Mouse (Mus musculus) mouse trophoblast stem cell (cell line): Measurements from ENCODE around the gene Tspan5.

ENCODE experiments used
- in situ Hi-C, 2 experiments: fragments of 300-500 bp; cut with MseI, MboI; formaldehyde crosslinking; loops; 2 replicates in 1 of 2; 3 replicates in 1 of 2; pipeline ENCODE4 v1.15.1; 2025

Tspan5 gene

DNA sequence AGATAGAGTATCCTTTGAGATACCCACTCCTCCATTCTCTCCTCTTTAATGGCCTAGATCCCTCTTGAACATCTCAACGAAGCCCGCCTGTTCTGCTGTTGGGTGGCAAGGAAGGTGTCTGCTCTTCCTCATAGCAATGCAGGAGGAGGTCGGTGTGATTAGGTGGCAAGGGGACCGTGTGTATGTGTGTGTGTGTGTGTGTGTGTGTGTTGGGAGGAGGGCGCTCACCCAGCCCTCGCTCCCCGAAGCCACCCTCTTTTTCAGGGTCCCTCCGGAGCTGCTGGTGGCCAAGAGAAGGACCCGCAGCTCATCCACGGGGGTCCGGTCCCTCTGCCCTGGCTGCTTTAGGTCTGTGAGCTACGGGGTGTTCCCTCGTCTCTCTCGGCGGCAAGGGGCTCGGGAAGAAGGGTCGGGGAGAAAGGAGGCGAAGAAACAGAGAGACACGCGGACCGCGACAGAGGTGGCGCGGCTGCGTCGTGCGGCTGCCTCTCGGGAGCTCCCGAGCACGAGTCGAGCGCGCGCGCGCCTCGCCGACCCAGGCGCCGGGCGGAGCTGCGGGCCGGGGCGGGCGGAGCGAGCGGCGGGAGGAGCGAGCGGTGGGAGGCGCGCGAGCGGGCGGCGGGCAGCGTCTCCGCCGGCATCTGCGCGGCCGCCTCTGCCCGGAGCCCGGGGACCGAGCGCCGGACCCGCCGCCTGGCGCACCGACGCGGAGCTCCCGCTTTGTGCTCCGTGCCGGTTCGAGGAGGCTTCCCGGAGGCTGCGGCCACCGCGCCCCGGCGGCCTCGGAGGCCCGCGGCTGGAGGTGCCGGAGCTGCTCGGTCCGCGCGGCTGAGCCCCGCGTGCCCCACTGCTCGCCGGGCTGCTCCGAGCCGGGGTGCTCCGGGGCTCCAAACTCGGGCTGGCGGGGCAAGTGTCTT, at the start of gene Tspan5:
Gene Tspan5, plus strand, starts transcription at position 547 of the 917 bp plus-strand sequence.
- in situ Hi-C loops: no loop called here

DNA sequence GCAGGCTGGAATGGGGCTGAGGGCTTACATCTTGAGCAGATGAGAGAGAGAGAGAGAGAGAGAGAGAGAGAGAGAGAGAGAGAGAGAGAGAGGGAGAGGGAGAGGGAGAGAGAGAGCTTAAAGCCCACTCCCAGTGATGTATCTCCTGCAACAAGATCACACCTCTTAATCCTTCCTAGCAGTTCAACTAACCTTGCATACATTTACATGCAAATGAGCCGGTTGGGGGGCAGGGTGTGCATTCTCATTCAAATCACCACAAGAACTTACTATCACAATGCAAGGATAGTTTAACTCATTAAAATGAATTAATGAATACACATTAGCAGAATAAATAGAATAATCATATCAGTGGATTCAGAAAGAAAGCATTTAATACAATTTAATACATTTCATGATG, 49.7 kb upstream of the Tspan5 start:
- in situ Hi-C loops: no loop called here

DNA sequence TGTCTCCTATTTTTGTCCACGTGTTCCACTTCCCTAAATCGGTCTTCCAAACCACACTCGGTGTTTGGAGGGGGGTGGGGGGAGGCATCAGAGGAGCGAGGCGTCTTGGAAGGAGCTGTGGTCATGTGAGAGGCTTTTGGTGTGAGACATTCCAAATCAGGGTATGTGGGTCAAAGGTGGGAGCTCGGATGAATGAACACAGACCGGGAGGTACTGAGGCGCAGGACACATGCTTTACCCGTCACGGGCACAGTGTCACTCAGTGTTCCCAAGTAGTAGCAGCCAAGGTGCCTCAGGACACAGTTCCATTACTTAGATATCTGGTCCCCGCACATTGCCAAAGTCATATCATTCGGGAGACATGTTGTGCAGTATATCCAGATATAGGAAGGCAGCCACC, 38.6 kb upstream of the Tspan5 start:
- in situ Hi-C loops: no loop called here

DNA sequence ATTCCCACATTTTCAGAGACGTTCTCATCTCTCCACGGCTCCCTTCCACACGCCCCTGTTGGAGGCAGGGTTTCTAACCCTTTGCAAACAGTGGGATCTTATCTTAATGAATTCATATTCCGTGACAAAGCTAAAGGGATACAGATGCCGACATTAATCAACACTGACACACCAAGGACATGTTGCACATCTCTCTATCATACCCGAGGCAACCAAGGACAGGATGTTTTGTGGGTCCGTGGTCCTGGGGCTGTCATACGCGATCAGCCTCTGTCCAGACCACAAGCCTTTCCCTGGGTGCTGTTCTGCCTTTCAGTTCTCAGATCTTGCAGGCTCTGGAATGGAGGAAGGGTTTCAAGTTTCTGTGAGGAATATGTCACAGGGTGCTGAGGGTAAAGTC, 37.5 kb upstream of the Tspan5 start:
- in situ Hi-C loops: no loop called here

DNA sequence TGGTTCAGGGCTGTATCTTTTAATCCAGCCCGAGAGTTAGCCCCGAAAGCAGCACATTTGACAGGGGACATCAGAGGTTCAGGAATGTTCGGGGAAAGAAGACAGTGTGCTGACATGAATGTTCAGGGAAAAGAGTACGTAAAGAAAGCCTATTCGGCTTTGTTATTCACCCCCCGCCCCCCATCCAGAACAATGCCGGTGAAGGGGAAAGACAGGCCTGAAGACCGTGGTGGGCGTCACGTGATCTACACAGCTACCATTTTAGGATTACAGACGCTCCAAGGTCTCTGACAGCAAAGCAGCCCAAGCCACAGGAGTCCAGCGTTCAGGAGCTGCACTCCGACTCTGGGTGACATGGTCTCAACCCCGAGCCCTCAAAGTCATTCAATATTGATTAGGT, 36.1 kb upstream of the Tspan5 start:
- in situ Hi-C loops: no loop called here

DNA sequence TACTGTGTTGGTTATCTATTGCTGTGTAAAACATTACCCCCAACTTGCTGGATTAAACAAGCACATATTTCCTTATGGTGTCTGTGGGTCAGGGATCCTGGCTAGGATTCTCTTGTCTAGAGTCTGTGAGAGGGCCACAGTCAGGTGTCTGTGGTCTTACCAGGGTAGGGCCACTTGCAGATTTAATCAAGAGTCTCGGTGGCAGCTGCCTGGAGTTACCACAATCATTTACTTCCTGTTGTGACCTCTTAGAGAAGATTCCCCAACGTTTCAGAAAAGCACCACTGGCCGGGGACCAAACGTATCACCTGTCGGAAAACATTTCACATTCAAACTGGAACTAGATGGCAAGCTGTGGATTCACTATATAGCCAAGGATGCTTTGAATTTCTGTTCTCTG, 32.8 kb upstream of the Tspan5 start:
- in situ Hi-C loops: no loop called here

DNA sequence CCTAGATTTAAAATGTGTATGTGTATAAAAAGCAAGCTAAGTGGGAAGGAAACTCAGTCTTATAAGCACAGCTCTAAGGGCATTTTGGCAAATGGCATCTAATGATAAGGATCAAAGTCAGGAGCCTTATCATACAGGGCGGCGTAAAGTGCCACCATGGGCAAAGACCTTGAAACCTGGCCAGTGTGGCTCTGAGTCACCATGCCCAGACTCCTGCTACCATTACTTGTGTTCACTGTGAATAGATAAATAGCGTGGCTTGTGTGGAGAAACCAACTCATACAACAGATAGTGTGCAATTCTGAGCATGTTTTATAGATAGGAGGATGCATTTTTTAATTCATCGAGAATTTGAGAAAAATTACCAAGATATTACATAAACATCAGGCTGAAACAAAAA, 30.0 kb upstream of the Tspan5 start:
- in situ Hi-C loops: no loop called here

DNA sequence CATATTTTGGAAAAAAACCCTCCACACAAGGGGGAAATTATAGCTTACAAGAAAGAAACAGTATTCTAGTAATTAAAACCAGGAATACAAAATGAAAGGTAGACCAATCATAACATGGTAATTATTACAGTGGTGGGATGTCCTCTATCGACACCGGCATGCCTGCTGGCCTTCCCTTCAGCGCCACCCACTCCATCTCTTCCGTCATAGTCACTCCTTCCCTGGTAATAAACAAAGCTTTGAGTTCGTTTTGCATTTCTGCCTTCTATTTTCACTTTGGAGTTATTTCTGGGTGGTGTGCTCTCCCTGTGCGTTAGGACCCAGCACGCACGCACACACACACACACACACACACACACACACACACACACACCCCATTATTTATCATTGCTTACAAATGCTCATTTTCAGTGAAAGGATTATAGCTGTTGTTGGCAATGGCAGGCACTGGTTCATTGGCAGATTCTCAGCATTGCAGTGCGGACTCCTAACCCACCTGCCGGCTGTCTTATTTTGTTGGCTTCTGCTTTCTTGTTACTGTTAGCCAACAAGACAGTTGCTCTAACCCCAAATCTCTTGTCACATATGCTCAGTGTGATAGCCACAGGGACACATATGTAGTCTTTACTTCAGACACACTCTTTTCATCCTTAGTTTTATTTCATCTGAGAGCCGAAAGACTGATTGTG, 29.4 kb upstream of the Tspan5 start:
- in situ Hi-C loops: no loop called here

DNA sequence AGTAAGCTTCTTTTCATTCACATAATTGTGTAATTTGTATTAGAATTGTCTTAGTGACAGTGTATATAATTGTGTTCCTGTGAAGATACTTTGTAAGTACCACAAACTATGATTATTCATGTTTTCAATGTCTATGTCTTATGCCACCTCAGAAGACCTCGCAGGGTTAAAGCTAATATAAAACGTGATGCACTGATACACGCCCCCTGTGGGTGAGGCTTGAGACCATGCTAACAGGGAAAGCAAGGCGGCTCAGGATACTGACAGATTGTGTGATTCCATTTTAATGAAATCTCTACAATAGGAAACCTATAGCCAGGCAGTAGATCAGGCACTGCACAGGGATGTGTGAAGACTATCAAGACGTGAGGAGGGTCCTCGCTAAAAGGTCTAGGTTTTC, 28.9 kb upstream of the Tspan5 start:
- in situ Hi-C loops: no loop called here

DNA sequence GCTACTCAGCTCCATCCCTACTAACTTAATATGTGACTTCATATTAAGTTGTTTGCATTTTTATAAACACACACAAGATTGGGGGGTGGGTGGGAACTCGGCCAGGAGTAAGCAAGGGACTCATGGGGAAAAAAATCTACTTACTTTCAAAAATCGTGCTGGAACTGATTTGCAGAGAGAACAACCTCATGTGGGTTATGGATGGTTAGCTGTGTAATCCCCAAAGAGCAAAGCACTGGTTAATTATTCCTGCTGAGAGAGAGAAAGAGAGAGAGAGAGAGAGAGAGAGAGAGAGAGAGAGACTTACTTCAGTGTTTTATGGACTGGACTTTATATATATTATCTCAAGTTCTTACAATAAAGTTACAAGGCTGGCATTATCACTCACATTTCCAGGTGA, 27.2 kb upstream of the Tspan5 start:
- in situ Hi-C loops: no loop called here

DNA sequence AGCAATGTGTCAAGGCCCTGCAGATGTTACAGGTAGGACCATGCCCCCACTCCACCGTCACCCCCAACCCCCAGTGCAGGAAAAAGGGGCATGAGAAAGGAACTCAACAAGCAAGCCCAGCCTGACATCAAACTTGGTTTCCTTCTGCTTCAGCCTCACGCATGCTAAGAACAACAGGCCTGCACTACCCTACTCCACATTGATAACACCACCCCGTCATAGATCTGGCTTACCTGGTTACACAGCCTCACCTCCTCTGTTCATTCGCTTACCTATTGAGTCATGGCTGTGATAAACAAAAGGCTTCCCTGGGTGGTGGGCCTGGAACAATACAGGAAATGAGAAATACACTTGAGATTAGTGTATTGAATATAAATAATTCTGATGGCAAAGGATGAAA, 26.8 kb upstream of the Tspan5 start:
- in situ Hi-C loops: no loop called here

DNA sequence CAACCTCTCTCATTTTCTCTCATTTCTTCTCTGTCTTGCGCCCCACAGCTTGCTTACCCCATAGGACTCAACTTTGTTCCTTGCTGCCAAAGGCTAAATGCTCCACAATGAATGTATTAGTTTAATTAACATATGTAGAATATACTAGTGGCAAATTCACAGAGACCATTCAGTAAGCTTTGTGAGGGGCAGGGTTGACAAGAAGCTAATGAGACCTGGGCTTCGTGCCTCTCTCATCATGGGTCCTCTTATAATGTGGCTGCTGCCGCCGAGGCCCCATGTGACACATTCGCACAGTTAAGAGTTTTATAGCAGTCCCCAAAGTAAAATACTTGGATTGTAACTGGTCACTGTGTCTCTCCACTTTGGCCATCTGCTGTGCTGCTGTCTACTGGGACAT, 25.0 kb upstream of the Tspan5 start:
- in situ Hi-C loops: no loop called here

DNA sequence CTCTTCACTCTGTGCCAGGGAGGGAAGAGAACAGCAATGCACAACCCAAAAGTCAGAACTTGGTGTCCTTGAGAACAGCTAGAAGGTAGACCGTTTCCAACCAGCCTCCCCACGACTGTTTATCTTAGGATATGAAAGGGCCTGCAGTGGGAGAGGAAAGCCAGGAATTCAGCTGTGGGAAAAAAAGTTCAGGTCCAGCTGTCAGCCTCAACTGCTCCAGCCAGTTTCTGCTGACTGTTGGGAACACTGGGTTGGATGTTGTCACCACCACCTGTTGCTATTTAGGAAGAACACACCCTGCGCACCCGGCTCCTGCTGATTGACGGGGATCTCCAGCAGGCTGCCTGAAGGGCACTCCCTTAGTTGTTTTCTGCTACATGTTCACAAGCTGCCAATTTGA, 19.8 kb upstream of the Tspan5 start:
- in situ Hi-C loops: no loop called here

DNA sequence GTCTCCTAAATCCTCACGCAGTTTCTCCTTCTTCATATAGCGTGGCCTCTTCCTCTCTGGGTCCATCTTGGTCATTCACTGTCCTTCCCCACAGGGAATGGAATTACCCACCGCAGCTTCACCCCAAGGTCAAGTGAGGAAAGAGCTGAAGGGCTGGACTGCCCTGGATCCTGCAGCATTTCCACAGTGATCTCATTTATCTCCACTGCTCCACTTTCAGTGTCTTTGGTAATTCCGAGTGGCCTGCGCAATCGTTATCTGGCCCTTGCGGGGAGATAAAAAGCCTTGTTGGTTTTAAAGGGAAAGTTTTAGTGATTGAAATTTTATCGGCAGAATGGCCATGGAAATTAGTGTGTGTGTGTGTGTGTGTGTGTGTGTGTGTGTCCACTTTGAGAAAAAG, 14.4 kb upstream of the Tspan5 start:
- in situ Hi-C loops: no loop called here

DNA sequence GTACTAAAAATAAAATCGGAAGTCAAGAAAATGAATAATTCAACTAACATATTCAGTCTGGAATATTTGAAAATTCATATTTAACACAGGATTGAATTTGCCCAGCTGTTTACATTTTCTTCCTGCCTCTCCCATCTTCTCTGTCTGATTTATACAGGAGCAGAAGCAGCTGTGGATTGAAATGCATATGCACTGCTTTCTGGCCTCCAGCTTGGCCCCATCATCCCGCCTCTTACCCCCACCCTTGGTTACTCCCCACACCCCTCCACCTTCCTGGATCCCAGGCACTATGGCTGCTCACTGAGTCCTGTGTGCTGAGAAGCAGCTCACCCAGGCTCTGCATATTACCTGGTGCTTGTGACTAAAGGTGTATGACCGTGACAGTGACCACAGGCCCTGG, 13.2 kb upstream of the Tspan5 start:
- in situ Hi-C loops: no loop called here

DNA sequence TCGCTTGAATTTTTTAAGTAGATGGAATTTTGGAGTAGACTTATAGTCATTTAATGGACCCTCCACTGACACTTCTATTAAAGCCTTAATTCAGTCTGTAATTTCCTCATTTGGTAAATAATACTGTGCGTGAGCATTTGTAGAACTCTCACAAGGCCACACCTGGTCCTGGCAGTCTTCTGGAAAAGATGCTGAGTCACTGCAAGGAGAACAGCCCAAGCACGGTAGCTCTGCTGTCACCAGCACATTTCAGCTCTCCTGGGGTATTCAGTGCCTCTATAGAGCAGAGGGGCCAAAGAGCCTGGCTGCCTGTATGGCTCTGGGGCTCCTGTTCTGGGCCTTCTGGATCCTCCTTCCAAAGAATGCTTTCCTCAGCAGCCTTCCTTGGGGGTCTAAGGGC, 11.2 kb upstream of the Tspan5 start:
- in situ Hi-C loops: no loop called here

DNA sequence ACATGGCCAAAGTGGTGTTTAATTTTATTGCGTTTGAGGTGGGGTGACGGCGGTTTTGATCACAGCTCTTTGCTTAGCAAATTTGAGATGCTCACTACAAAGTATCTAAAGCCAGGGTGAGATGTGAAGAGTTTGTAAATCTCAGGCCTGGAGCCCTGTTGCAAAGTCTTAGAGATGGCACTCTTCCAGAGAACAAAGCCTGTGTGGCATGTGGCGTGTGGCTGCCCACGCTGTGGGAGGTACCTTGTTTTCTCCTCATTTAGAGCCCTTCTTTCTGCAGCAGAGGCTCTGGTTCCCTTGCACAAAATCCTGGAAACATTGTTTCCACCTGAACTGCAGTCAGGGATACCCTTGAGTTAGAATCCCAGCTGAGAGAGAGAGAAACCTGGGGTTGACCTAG, 6.2 kb upstream of the Tspan5 start:
- in situ Hi-C loops: no loop called here

DNA sequence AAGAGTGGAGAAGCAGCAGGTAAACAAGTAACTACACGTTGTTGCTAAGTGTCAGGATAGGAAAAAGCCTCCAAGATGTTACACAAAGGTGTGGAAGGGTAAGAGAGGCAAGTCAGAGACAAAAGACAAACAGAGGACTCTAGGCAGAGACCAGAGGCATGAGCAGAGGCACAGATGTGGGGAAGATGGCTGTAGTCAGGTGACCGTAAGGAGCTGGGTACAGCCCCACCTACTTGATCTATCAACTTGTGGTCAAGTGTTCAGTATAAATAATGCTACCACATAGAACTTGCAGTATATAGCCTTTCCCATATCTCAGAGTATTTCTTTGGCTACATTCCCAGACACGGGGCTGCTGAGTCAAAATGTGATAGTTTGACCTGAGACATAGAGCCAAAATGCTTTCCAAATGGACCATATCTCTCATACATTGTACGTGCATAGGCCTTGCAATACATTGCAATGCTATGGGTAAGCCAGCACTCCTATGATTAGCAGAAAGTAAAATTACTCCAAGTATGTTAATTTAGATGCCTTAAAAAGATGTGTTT, 2.8 kb upstream of the Tspan5 start:
- in situ Hi-C loops: no loop called here

DNA sequence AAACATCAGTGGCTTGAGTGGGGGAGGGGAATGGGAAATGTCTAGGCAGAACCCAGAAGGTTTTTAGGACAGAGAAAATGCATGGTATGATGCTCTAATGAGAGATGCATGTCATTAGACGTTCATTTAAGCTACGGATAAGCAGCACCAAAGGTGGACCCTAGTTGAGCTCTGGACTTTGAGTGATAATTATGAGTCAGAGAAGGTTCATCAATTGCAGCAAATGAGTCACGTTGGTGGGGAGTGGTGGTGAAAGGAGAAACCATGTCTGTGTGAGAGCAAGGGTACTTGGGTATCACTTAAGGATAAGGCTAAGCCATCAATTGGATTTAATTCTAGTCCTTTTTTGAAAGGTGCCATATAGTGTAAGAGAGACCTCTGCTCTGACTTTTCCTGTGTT, 1.7 kb upstream of the Tspan5 start:
- in situ Hi-C loops: no loop called here

DNA sequence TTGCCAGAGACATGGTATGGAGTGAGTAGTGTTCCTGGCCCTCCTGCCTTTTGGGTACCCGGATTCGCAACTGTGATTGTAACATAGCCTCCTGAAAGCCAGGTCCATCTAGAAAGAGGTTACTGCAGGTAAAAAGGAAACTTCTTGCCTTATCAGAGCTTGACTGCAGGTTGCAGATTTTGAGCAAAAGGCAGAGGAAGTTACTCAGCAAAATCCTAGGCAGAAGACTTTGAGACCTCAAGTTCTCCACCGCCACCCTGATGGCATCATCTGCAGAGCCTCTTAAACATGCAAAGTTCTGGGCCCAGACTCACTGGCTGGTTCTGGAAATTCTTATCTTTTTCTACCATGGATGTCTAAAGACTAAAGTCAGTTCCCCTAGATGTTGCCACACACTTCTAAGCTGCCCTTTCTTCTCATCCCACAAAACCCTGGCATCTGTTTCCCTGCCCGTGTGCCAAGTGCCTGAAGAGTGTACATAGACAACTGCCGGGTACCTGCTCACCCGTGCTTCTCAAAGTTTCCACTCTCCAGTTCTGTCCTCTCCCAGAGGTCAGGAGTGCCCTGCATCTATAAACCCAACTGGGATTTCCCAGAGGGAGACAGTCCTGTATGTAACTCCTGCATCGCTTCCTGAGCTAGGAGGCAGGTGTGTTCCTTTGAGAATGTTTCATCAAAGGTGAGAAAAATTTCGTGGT, 1.0 kb upstream of the Tspan5 start:
- in situ Hi-C loops: no loop called here

DNA sequence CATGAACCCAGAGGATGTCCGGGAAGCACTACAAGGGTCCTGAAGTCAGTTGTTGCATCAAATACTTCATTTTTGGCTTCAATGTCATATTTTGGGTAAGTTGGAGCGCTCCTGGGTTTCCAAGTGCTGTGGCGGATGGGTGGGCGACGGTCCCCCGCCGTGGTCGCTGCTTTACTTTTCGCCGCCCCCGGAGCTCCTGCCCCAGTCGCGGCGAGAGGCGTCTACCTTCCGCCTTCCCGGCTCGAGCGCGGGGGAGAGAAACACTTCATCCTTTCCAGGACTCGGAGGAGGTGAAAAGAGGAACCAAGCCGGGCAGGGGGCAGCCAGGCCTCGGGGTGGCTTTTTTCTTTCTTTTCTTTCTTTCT, 553 bp downstream of the Tspan5 start:
- in situ Hi-C loops: no loop called here

DNA sequence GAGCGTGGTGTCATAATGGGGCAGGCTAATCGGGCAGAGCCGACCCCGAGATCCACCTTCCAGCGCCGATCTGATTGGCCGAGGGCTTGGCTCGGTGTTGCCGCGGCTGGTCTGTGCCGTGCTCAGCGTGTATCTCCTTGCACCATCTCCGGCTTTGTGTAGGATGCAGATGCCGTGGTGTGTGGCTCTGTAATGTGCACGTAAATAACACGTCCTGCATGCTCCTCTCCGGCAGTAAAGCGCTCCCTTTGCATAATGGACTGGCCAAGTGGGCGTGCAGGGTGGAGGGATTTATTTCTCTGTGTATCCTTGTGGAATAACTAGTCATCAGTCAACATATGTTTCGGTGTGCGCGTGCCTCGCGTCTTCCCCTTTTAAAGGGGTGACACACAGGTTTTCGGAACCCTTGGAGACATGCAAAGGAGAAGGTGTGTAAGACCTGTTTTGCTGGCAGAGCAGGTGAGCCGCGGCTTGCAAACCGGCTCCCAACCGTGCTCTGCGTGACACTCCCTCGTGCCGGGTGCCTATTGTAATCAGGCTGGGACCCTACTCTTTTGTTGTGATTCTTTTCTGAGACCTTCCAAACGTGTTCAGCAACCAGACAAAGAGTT, 1.2 kb downstream of the Tspan5 start:
- in situ Hi-C loops: no loop called here
